Mouse (Mus musculus) CH12.LX (cell line): ENCODE results near the gene Arhgef18. TPM values are rescaled to one million over a fixed set of nuclear protein-coding genes. Genes with fewer than 3 reads are reported as not detected.

ENCODE experiments used
- DNase-seq: peaks from one replicate; pipeline ENCODE4 v3.0.0-alpha.2; 2013; ENCODE audit errors: extremely low read depth
- H3K27ac ChIP-seq: 2 replicates; pipeline ENCODE4 v1.5.1; 2012; ENCODE audit warnings: low read depth, mild to moderate bottlenecking, control low read depth, moderate library complexity; ENCODE audit not compliant: insufficient read depth
- H3K27me3 ChIP-seq: replicated peaks from 2 replicates; pipeline ENCODE3; 2012; ENCODE audit warnings: inconsistent platforms
- H3K36me3 ChIP-seq, 2 experiments: replicated peaks in 1 of 2; 2 replicates each; pipeline versions ENCODE3 to v1.6.1; 2012; ENCODE audit warnings: inconsistent platforms in 1 of 2, low read length in 1 of 2, mild to moderate bottlenecking in 1 of 2, mixed read lengths in 1 of 2, moderate library complexity in 1 of 2; ENCODE audit not compliant: control insufficient read depth in 1 of 2, insufficient read depth in 1 of 2
- H3K4me1 ChIP-seq, 2 experiments: 2 replicates each; pipeline ENCODE4 v1.6.1; 2012; ENCODE audit warnings: inconsistent platforms in 1 of 2, moderate library complexity in 1 of 2; ENCODE audit not compliant: insufficient read depth in 2 of 2, control insufficient read depth in 1 of 2
- H3K4me2 ChIP-seq: 2 replicates; pipeline ENCODE4 v1.6.1; 2012; ENCODE audit warnings: low read depth, mild to moderate bottlenecking, control low read depth; ENCODE audit not compliant: poor library complexity, insufficient read depth, severe bottlenecking
- H3K4me3 ChIP-seq, 3 experiments: fragments of 150-350 bp in 1 of 3; sonication (generic) in 1 of 3; replicated peaks in 1 of 3; 2 replicates each; pipeline versions ENCODE3 to v1.5.1; 2011 to 2012; ENCODE audit warnings: low read depth in 2 of 3, low read length in 2 of 3, mild to moderate bottlenecking in 2 of 3, moderate library complexity in 2 of 3, control low read depth in 1 of 3, improper control_type of control experiment in 1 of 3, inconsistent platforms in 1 of 3, mixed read lengths in 1 of 3; ENCODE audit not compliant: poor library complexity in 1 of 3
- H3K79me2 ChIP-seq: replicated peaks from 2 replicates; pipeline ENCODE4 v1.6.1; 2012; ENCODE audit warnings: mild to moderate bottlenecking, moderate library complexity; ENCODE audit not compliant: control insufficient read depth, poor library complexity, insufficient read depth, severe bottlenecking; ENCODE audit errors: extremely low read depth
- H3K9ac ChIP-seq: 2 replicates; pipeline ENCODE4 v1.6.1; 2012; ENCODE audit warnings: low read depth, mild to moderate bottlenecking, control low read depth, moderate library complexity; ENCODE audit not compliant: insufficient read depth
- H3K9me3 ChIP-seq: replicated peaks from 2 replicates; pipeline ENCODE3; 2012; ENCODE audit warnings: low read length, inconsistent platforms, mixed read lengths
- BHLHE40 ChIP-seq: IDR thresholded peaks from 2 replicates; pipeline ENCODE4 v1.6.1; 2011; ENCODE audit warnings: mild to moderate bottlenecking, low read depth, low read length, improper control_type of control experiment
- CHD1 ChIP-seq: IDR thresholded peaks from 2 replicates; pipeline ENCODE4 v1.6.1; 2012; ENCODE audit warnings: low read depth, low read length, improper control_type of control experiment, inconsistent platforms
- CTCF ChIP-seq, 2 experiments: IDR thresholded peaks in 1 of 2; conservative IDR thresholded peaks in 1 of 2; 2 replicates each; pipeline ENCODE4 v1.5.1; 2011 to 2012; ENCODE audit warnings: low read depth in 2 of 2, low read length in 2 of 2, improper control_type of control experiment in 1 of 2, inconsistent platforms in 1 of 2, mild to moderate bottlenecking in 1 of 2, moderate library complexity in 1 of 2
- E2F4 ChIP-seq: IDR thresholded peaks from 2 replicates; pipeline ENCODE4 v1.6.1; 2011; ENCODE audit warnings: low read depth, low read length, improper control_type of control experiment; ENCODE audit not compliant: insufficient replicate concordance
- ELF1 ChIP-seq: IDR thresholded peaks from 2 replicates; pipeline ENCODE4 v1.6.1; 2014; ENCODE audit warnings: low read depth, mild to moderate bottlenecking, inconsistent platforms, low read length, improper control_type of control experiment
- EP300 ChIP-seq: IDR thresholded peaks from 2 replicates; pipeline ENCODE4 v1.6.1; 2011; ENCODE audit warnings: low read length, improper control_type of control experiment
- ETS1 ChIP-seq: conservative IDR thresholded peaks from 2 replicates; pipeline ENCODE4 v1.6.1; 2012; ENCODE audit warnings: low read depth, mild to moderate bottlenecking, inconsistent platforms, low read length, improper control_type of control experiment, moderate library complexity
- GABPA ChIP-seq: IDR thresholded peaks from 2 replicates; pipeline ENCODE4 v1.6.1; 2012; ENCODE audit warnings: low read depth, low read length, improper control_type of control experiment, inconsistent platforms; ENCODE audit not compliant: insufficient replicate concordance
- HCFC1 ChIP-seq: IDR thresholded peaks from 2 replicates; pipeline ENCODE4 v1.6.1; 2012; ENCODE audit warnings: low read depth, mild to moderate bottlenecking, inconsistent platforms, low read length, improper control_type of control experiment
- JUND ChIP-seq: conservative IDR thresholded peaks from 2 replicates; pipeline ENCODE4 v1.6.1; 2011; ENCODE audit warnings: low read depth, low read length, improper control_type of control experiment
- MAX ChIP-seq: IDR thresholded peaks from 2 replicates; pipeline ENCODE4 v1.6.1; 2011; ENCODE audit warnings: low read length, improper control_type of control experiment
- MXI1 ChIP-seq: IDR thresholded peaks from 2 replicates; pipeline ENCODE4 v1.6.1; 2011; ENCODE audit warnings: mild to moderate bottlenecking, low read depth, low read length, improper control_type of control experiment
- NELFE ChIP-seq: IDR thresholded peaks from 2 replicates; pipeline ENCODE4 v1.6.1; 2011; ENCODE audit warnings: low read depth, low read length, improper control_type of control experiment
- NRF1 ChIP-seq: IDR thresholded peaks from 2 replicates; pipeline ENCODE4 v1.6.1; 2014; ENCODE audit warnings: low read depth, mild to moderate bottlenecking, inconsistent platforms, low read length, improper control_type of control experiment, moderate library complexity
- PAX5 ChIP-seq: IDR thresholded peaks from 2 replicates; pipeline ENCODE4 v1.6.1; 2012; ENCODE audit warnings: low read length, inconsistent platforms, mixed read lengths
- RAD21 ChIP-seq: IDR thresholded peaks from 2 replicates; pipeline ENCODE4 v1.6.1; 2011; ENCODE audit warnings: low read depth, mild to moderate bottlenecking, low read length, improper control_type of control experiment, moderate library complexity
- SIN3A ChIP-seq: IDR thresholded peaks from 2 replicates; pipeline ENCODE4 v1.6.1; 2012; ENCODE audit warnings: low read length, improper control_type of control experiment, inconsistent platforms
- SMC3 ChIP-seq: IDR thresholded peaks from 2 replicates; pipeline ENCODE4 v1.6.1; 2011; ENCODE audit warnings: low read depth, low read length, improper control_type of control experiment
- TBP ChIP-seq: conservative IDR thresholded peaks from 2 replicates; pipeline ENCODE4 v1.6.1; 2011; ENCODE audit warnings: low read depth, low read length, improper control_type of control experiment
- TCF12 ChIP-seq: IDR thresholded peaks from 2 replicates; pipeline ENCODE4 v1.6.1; 2014; ENCODE audit warnings: low read depth, mild to moderate bottlenecking, inconsistent platforms, low read length, improper control_type of control experiment
- USF1 ChIP-seq: IDR thresholded peaks from 2 replicates; pipeline ENCODE4 v1.6.1; 2014; ENCODE audit warnings: low read depth, mild to moderate bottlenecking, inconsistent platforms, low read length, improper control_type of control experiment
- USF2 ChIP-seq: conservative IDR thresholded peaks from 2 replicates; pipeline ENCODE4 v1.6.1; 2011; ENCODE audit warnings: low read depth, low read length, improper control_type of control experiment
- ZNF384 ChIP-seq: IDR thresholded peaks from 2 replicates; pipeline ENCODE4 v1.6.1; 2012; ENCODE audit warnings: low read depth, low read length, improper control_type of control experiment, inconsistent platforms
- dilution Hi-C: fragments of 300-500 bp; cut with MboI; formaldehyde crosslinking; loops from 2 replicates; pipeline ENCODE4 v1.14.3; 2020; ENCODE audit warnings: low sequenced_read_pairs; ENCODE audit not compliant: extremely low pct_unique_long_range_greater_than_20kb, extremely low pct_ligation_motif_present
- in situ Hi-C: fragments of 300-500 bp; cut with MboI; formaldehyde crosslinking; loops from 3 replicates; pipeline ENCODE4 v1.14.3; 2019; ENCODE audit warnings: low sequenced_read_pairs, low pct_ligation_motif_present, low pct_unique_long_range_greater_than_20kb, mixed read lengths
- polyA plus RNA-seq: library from polyadenylated mRNA; unstranded; fragments of >175 nt; gene quantifications from 2 replicates; pipeline ENCODE4 v1.2.1, GENCODE M21; 2012; ENCODE audit warnings: low read depth; ENCODE audit not compliant: insufficient read length
- total RNA-seq, 2 experiments: library from RNA; depleted of rRNA; stranded (reverse); fragments of 300-350 nt in 1 of 2; fragments of >200 nt in 1 of 2; gene quantifications; 2 replicates each; pipeline ENCODE4 v1.2.3; 2012 to 2014

The Arhgef18 gene
- total and polyA plus RNA-seq, 3 experiments = 0.21 to 0.26 TPM; not detected in 1

DNA sequence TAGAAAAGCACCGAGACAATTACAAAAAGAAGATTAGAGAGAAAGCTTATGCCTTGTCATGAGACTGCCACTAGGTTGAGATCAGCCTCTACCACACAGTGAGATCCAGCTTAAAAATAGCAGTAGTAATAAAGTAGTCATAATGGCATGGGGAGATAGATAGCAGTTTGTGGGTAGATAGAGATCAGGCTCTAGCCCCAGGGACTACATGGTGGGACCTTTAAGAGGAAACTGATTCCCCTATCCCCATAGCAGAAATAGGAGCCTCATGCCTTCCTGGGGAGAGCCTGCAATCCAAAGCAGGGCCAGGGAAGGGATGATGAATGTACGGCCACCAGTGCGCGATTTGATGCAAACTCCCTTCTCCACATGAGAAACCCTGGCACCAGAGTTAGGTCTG lies 22.5 kb downstream of the Arhgef18 start:
- Histone ChIP-seq H3K4me2 (no peak overlapping the region), H3K27ac (no peak overlapping the region), H3K79me2 (no peaks in the 10 kb centered on the region), H3K4me3 (no peak overlapping the region), H3K4me1 (0 out of 4 replicates have a peak, but pooled peaks cover 0 to 3% of the 10 kb centered on the region in 2 experiments), H3K27me3 (no peaks in the 10 kb centered on the region), H3K9me3 (no peaks in the 10 kb centered on the region), H3K9ac (no peak overlapping the region), H3K36me3 (no peaks in the 10 kb centered on the region)
- TF ChIP-seq MXI1 (no peak), ZNF384 (no peak), GABPA (no peak), NRF1 (no peak), USF2 (no peak), CTCF (conservative IDR thresholded peaks at IDR 0.05 in 1 of 2, IDR thresholded peaks at IDR 0.05 in 1 of 2; ENCODE audit: low read depth in 2 of 2, low read length in 2 of 2) (no peak)
- no peak for DNase-seq
- in situ Hi-C loops = no loop called here
- dilution Hi-C loops = no loop called here

DNA sequence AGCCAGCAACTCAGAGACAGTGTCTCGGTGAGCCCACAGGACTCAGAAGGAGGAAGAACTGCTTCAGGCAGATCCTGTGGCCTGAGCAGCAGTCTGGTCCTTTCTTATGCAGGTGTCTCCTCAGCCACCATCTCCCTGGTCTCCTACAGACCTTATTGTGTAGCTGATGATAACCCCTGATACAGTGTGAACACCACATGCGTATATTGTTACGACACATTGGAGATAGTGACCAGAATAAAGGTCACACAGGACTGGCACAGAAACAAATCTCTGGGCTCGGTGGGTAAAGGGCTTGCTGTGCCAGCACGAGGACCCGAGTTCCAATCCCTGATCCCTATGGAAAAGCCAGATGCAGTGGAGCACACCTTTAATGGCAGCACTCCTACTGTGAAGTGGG lies 22.9 kb downstream of the Arhgef18 start:
- Histone ChIP-seq H3K36me3 (no peaks in the 10 kb centered on the region), H3K27me3 (no peaks in the 10 kb centered on the region), H3K4me1 (0 out of 4 replicates have a peak, but pooled peaks cover 0 to 3% of the 10 kb centered on the region in 2 experiments), H3K9me3 (no peaks in the 10 kb centered on the region), H3K4me3 (no peak overlapping the region), H3K79me2 (no peaks in the 10 kb centered on the region), H3K4me2 (no peak overlapping the region), H3K27ac (no peak overlapping the region), H3K9ac (no peak overlapping the region)
- TF ChIP-seq PAX5 = no peak
- TF ChIP-seq RAD21 = no peak
- no peak for TF ChIP-seq CHD1
- no peak for TF ChIP-seq HCFC1
- no peak for TF ChIP-seq SMC3
- TF ChIP-seq GABPA = no peak
- TF ChIP-seq MAX = no peak
- no peak for TF ChIP-seq BHLHE40
- TF ChIP-seq TBP = no peak
- no peak for TF ChIP-seq JUND
- TF ChIP-seq SIN3A = no peak
- TF ChIP-seq NELFE = no peak
- no peak for TF ChIP-seq EP300
- no peak for TF ChIP-seq USF1
- no peak for TF ChIP-seq TCF12
- TF ChIP-seq ELF1 = no peak
- TF ChIP-seq ETS1 = no peak
- TF ChIP-seq E2F4 = no peak
- dilution Hi-C loops (no loop called here), in situ Hi-C loops (no loop called here)
- DNase-seq = no peak
